ENCODE assay signal across 19 mouse cellular contexts in genomic region chr8:105537011-105537677, GRCm38 (mm10). TPM values are rescaled to one million over a fixed set of nuclear protein-coding genes. Genes with fewer than 3 reads are reported as not detected.
DNase-seq lines count a peak whose midpoint lies in the region; ATAC-seq and TF ChIP-seq lines count a peak whose summit lies in the region.
"Had no signal": no experiment of that assay in that cellular context is flagged by ENCODE, and none has a peak within 500 bp of the region (broad histone marks: within the 10 kb centered on the region; RNA-seq: fewer than 3 reads in every experiment).

No protein-coding gene starts in this region.

- H3K27me3 ChIP-seq in Patski: no peaks in the 10 kb centered on the region
- H3K27me3 ChIP-seq: forebrain, embryonic 12.5 days; liver, embryonic 12.5 days; midbrain, embryonic 13.5 days; neural tube, embryonic 13.5 days; stomach, embryonic 15.5 days had no signal

- TF ChIP-seq CTCF in Patski (IDR thresholded peaks at IDR 0.05): no peak

- DNase-seq in heart, adult 18-20 months: peak; percentile 27 to 63
- no peak for DNase-seq in heart, postnatal 4 days
- no peak for DNase-seq in Patski (ENCODE audit: low read depth, low spot score)
- peak; percentile 77 to 80 for DNase-seq in cerebellum, adult 18-20 months
- DNase-seq in gastrocnemius, adult 8-10 months (ENCODE audit: low spot score in 2 of 2): peak; percentile 83 to 93
- no peak for DNase-seq in right cerebral cortex, adult 2 months (ENCODE audit: low spot score in 2 of 2)
- DNase-seq in urinary bladder, postnatal 4 days (ENCODE audit: low spot score in 2 of 2): no peak
- no peak for DNase-seq in spleen, postnatal 4 days (ENCODE audit: low spot score in 2 of 2)
- DNase-seq: heart, postnatal 10 days had no signal

- ATAC-seq in Patski: peak; percentile 7
- ATAC-seq: CD4-positive, CD25-positive, alpha-beta regulatory T cell, adult 4 months; intestine, embryonic 16.5 days; liver, embryonic 12.5 days; midbrain, embryonic 13.5 days had no signal

- in situ Hi-C loops in Patski (cut with MboI; ENCODE audit: low pct_unique_long_range_greater_than_20kb): no loop called here

- POLR2A ChIA-PET in Patski (lab: Charles Lee): no interaction called here

- CTCF ChIA-PET in Patski (lab: Charles Lee): interaction anchor here (1.2 to 3.0 kb wide), 2 partner anchors 21 to 52 kb away, joined by 7 to 9 read pairs; no protein-coding TSS in a partner anchor

RNA-seq across cellular contexts. Expression of gene Hsd11b2, which starts 18.6 kb away (rescaled TPM):
- total RNA-seq in heart, adult 18-20 months (2021): under 1 TPM; 0.21 to 0.22 TPM
- under 1 TPM; 0.43 to 0.52 TPM for total RNA-seq in heart, postnatal 4 days (2021)
- 8.2 TPM for polyA plus RNA-seq in Patski (2021)
- under 1 TPM in 2 of 4 experiments, not detected in 2; 0.12 to 0.62 TPM for total RNA-seq in gastrocnemius, adult 8-10 months (2022)
- total RNA-seq: common myeloid progenitor, adult 5-6 weeks; granulocyte monocyte progenitor cell, adult 5-6 weeks; left cerebral cortex, postnatal 10 days had no signal
- polyA plus RNA-seq: CD4-positive, CD25-positive, alpha-beta regulatory T cell, adult 4 months had no signal

RNA-seq across cellular contexts. Expression of gene Atp6v0d1, which starts 28.7 kb away (rescaled TPM):
- 10 to 100 TPM; 50.4 to 53.2 TPM for total RNA-seq in heart, adult 18-20 months (2021)
- total RNA-seq in heart, postnatal 4 days (2021): 10 to 100 TPM; 58.2 to 59.5 TPM
- polyA plus RNA-seq in Patski (2021): 159 TPM
- total RNA-seq in gastrocnemius, adult 8-10 months (2022): 10 to 100 TPM; 42.2 to 45.3 (median 44.1) TPM

RNA-seq across cellular contexts. Expression of gene Zdhhc1, which starts 40.4 kb away (rescaled TPM):
- total RNA-seq in heart, adult 18-20 months (2021): 10 to 100 TPM; 12.5 to 14.2 TPM
- total RNA-seq in heart, postnatal 4 days (2021): 10 to 100 TPM; 14.6 to 15.9 TPM
- 68.3 TPM for polyA plus RNA-seq in Patski (2021)
- 10 to 100 TPM; 10.3 to 11.7 (median 11.4) TPM for total RNA-seq in gastrocnemius, adult 8-10 months (2022)

Comparison
In these comparisons a context has a peak if more than half of its experiments do, and no peak if none do; other contexts are left out.
1. DNase-seq: peak in heart, adult 18-20 months (2 of 2), cerebellum, adult 18-20 months (2 of 2) and gastrocnemius, adult 8-10 months (2 of 2); none in heart, postnatal 4 days (single experiment), Patski (single experiment), right cerebral cortex, adult 2 months (0 of 2), urinary bladder, postnatal 4 days (0 of 2) and spleen, postnatal 4 days (0 of 2).